Mouse (Mus musculus): Measurements from ENCODE around the gene Prx. TPM values are rescaled to one million over a fixed set of nuclear protein-coding genes. Genes with fewer than 3 reads are reported as not detected.
A peak's percentile ranks its signal among the peaks of the same experiment; 100 is the strongest.

Prx gene
- total and polyA plus RNA-seq, 3 experiments, result 0.17 to 0.41 (median 0.21) TPM

DNA sequence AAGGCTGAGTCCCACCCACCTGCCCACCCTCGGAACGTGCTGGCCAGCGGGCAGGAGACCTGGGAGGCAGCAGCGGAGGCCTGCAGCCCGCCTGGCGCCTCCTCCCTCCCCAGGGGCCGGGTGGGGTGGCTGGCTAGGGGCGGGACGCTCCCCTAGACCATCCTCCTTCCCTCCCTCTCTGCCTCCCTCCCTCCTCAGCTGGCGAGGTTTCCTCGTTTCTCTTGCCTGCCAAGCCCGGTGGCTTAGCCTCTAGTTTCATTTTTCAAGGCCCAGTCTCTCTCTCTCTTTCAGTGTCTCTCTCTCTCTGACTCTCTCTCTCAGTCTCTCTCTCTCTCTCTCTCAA lies 17.5 kb upstream of the Prx start (continued):
- TF ChIP-seq ETS1 (conservative IDR thresholded peaks at IDR 0.05; ENCODE audit: low read depth, low read length) (peak; percentile 43; the same call in 1 of the 2 replicates), KAT2A (IDR thresholded peaks at IDR 0.05; ENCODE audit: insufficient replicate concordance, low read length) (no peak), MAX (IDR thresholded peaks at IDR 0.05; ENCODE audit: low read length) (peak; percentile 52; the same call in 1 of the 2 replicates), MYC (IDR thresholded peaks at IDR 0.05; ENCODE audit: low read depth, low read length) (no peak)

DNA sequence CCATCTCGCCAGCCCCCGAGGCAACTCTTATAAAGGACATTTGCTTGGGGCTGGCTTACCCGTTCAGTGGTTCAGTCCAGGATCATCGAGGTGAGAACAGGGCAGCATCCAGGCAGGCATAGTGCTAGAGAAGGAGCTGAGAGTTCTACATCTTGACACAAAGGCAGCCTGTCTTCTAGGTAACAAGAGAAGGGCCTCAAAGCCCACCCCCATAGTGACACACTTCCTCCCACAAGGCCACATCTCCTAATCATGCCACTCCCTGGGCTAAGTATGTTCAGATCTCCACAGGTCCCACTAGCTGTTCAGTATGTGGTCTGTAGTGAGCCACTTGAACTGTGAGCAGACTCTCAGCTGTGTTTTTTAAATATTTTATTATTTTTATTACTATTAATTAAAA lies 15.3 kb upstream of the Prx start:
- in situ Hi-C loops (cut with MboI; ENCODE audit: low pct_ligation_motif_present, low pct_unique_long_range_greater_than_20kb, low sequenced_read_pairs) (no loop called here), dilution Hi-C loops (cut with MboI; ENCODE audit: extremely low pct_ligation_motif_present, extremely low pct_unique_long_range_greater_than_20kb, low sequenced_read_pairs) (no loop called here)
- H3K4me1 ChIP-seq (ENCODE audit: control insufficient read depth in 1 of 2, insufficient read depth in 2 of 2), result peaks cover 6 to 38% of the 10 kb centered on the region in 2 experiments
- no peaks in the 10 kb centered on the region for H3K79me2 ChIP-seq (replicated peaks; ENCODE audit: control insufficient read depth, extremely low read depth, insufficient read depth, poor library complexity, severe bottlenecking)
- H3K9ac ChIP-seq (ENCODE audit: insufficient read depth, low read depth), result no peak overlapping the region
- no peak overlapping the region for H3K27ac ChIP-seq (ENCODE audit: insufficient read depth, low read depth)
- no peak for DNase-seq (ENCODE audit: extremely low read depth)
- no peak overlapping the region for H3K4me2 ChIP-seq (ENCODE audit: insufficient read depth, low read depth, poor library complexity, severe bottlenecking)
- no peaks in the 10 kb centered on the region for H3K27me3 ChIP-seq (replicated peaks)
- no peaks in the 10 kb centered on the region for H3K9me3 ChIP-seq (replicated peaks; ENCODE audit: low read length)
- TF ChIP-seq NRF1 (IDR thresholded peaks at IDR 0.05; ENCODE audit: low read depth, low read length), result no peak
- no peak for TF ChIP-seq CHD1 (IDR thresholded peaks at IDR 0.05; ENCODE audit: low read depth, low read length)
- no peak for TF ChIP-seq MEF2A (IDR thresholded peaks at IDR 0.05; ENCODE audit: borderline replicate concordance, low read depth, low read length)
- TF ChIP-seq TBP (conservative IDR thresholded peaks at IDR 0.05; ENCODE audit: low read depth, low read length), result no peak
- TF ChIP-seq E2F4 (IDR thresholded peaks at IDR 0.05; ENCODE audit: insufficient replicate concordance, low read depth, low read length), result no peak
- H3K4me3 ChIP-seq (replicated peaks in 1 of 3; ENCODE audit: low read depth in 2 of 3, low read length in 2 of 3, poor library complexity in 1 of 3), result no peak overlapping the region
- no peaks in the 10 kb centered on the region for H3K36me3 ChIP-seq (replicated peaks in 1 of 2; ENCODE audit: control insufficient read depth in 1 of 2, insufficient read depth in 1 of 2, low read length in 1 of 2)

- in situ Hi-C loops (cut with MboI; ENCODE audit: low pct_ligation_motif_present, low pct_unique_long_range_greater_than_20kb, low sequenced_read_pairs), result no loop called here
- Histone ChIP-seq H3K4me1 (ENCODE audit: control insufficient read depth in 1 of 2, insufficient read depth in 2 of 2) (peaks cover 5 to 43% of the 10 kb centered on the region in 2 experiments), H3K27me3 (replicated peaks) (no peaks in the 10 kb centered on the region), H3K9me3 (replicated peaks; ENCODE audit: low read length) (no peaks in the 10 kb centered on the region), H3K4me2 (ENCODE audit: insufficient read depth, low read depth, poor library complexity, severe bottlenecking) (peak overlapping the region; percentile 69), H3K79me2 (replicated peaks; ENCODE audit: control insufficient read depth, extremely low read depth, insufficient read depth, poor library complexity, severe bottlenecking) (no peaks in the 10 kb centered on the region), H3K27ac (ENCODE audit: insufficient read depth, low read depth) (peak overlapping the region; percentile 31; the same call in 1 of the 2 replicates), H3K9ac (ENCODE audit: insufficient read depth, low read depth) (peak overlapping the region; percentile 77), H3K36me3 (replicated peaks in 1 of 2; ENCODE audit: control insufficient read depth in 1 of 2, insufficient read depth in 1 of 2, low read length in 1 of 2) (peaks cover 0 to 10% of the 10 kb centered on the region in 2 experiments), H3K4me3 (replicated peaks in 1 of 3; ENCODE audit: low read depth in 2 of 3, low read length in 2 of 3, poor library complexity in 1 of 3) (peak overlapping the region; percentile 38 to 59 (median 56))
- peak; percentile 47 for DNase-seq (ENCODE audit: extremely low read depth)
- dilution Hi-C loops (cut with MboI; ENCODE audit: extremely low pct_ligation_motif_present, extremely low pct_unique_long_range_greater_than_20kb, low sequenced_read_pairs), result no loop called here
- TF ChIP-seq MAFK (IDR thresholded peaks at IDR 0.05; ENCODE audit: insufficient replicate concordance, low read length) (no peak), USF1 (IDR thresholded peaks at IDR 0.05; ENCODE audit: low read depth, low read length) (no peak), UBTF (IDR thresholded peaks at IDR 0.05; ENCODE audit: low read depth, low read length) (no peak), MEF2A (IDR thresholded peaks at IDR 0.05; ENCODE audit: borderline replicate concordance, low read depth, low read length) (no peak; the same call in 1 of the 2 replicates), POLR2A (IDR thresholded peaks at IDR 0.05; ENCODE audit: low read depth, low read length) (no peak), CHD1 (IDR thresholded peaks at IDR 0.05; ENCODE audit: low read depth, low read length) (peak; percentile 56; the same call in 1 of the 2 replicates), ZMIZ1 (IDR thresholded peaks at IDR 0.05; ENCODE audit: low read depth, low read length) (no peak), PAX5 (IDR thresholded peaks at IDR 0.05; ENCODE audit: low read length) (no peak), SMC3 (IDR thresholded peaks at IDR 0.05; ENCODE audit: low read depth, low read length) (no peak), MAX (IDR thresholded peaks at IDR 0.05; ENCODE audit: low read length) (peak; percentile 52; the same call in 1 of the 2 replicates), MYC (IDR thresholded peaks at IDR 0.05; ENCODE audit: low read depth, low read length) (no peak), IRF4 (IDR thresholded peaks at IDR 0.05; ENCODE audit: low read depth, low read length) (0 out of 2 replicates have a peak, but pooled peaks have one; percentile 24), ZNF384 (IDR thresholded peaks at IDR 0.05; ENCODE audit: low read depth, low read length) (peak; percentile 93), RAD21 (IDR thresholded peaks at IDR 0.05; ENCODE audit: low read depth, low read length) (no peak; the same call in 1 of the 2 replicates), ELF1 (IDR thresholded peaks at IDR 0.05; ENCODE audit: low read depth, low read length) (no peak), KAT2A (IDR thresholded peaks at IDR 0.05; ENCODE audit: insufficient replicate concordance, low read length) (0 out of 2 replicates have a peak, but pooled peaks have one; percentile 34), GABPA (IDR thresholded peaks at IDR 0.05; ENCODE audit: insufficient replicate concordance, low read depth, low read length) (no peak), TBP (conservative IDR thresholded peaks at IDR 0.05; ENCODE audit: low read depth, low read length) (no peak), JUN (IDR thresholded peaks at IDR 0.05; ENCODE audit: insufficient read depth, low read depth, low read length) (no peak), CTCF (conservative IDR thresholded peaks at IDR 0.05 in 1 of 2, IDR thresholded peaks at IDR 0.05 in 1 of 2; ENCODE audit: low read depth in 2 of 2, low read length in 2 of 2) (no peak), SIN3A (IDR thresholded peaks at IDR 0.05; ENCODE audit: low read length) (peak; percentile 86), NELFE (IDR thresholded peaks at IDR 0.05; ENCODE audit: low read depth, low read length) (no peak), EP300 (IDR thresholded peaks at IDR 0.05; ENCODE audit: low read length) (no peak; the same call in none of the 2 replicates), BHLHE40 (IDR thresholded peaks at IDR 0.05; ENCODE audit: low read depth, low read length) (no peak), USF2 (conservative IDR thresholded peaks at IDR 0.05; ENCODE audit: low read depth, low read length) (no peak)
Observed at GRCm38 (mm10) chr7:27486102-27486769, 12.9 kb upstream of the Prx start.
